Mouse (Mus musculus): ENCODE measurements around the gene Nhsl2. TPM values are rescaled to one million over a fixed set of nuclear protein-coding genes. Genes with fewer than 3 reads are reported as not detected.
"Not testable (repeated sequence)": the region's sequence is repeated elsewhere in the genome, so short reads cannot be mapped to it uniquely, and the experiment has no call there.

Nhsl2 gene
- polyA plus RNA-seq, 1 experiment from 2014 or later: 3.4 TPM

DNA sequence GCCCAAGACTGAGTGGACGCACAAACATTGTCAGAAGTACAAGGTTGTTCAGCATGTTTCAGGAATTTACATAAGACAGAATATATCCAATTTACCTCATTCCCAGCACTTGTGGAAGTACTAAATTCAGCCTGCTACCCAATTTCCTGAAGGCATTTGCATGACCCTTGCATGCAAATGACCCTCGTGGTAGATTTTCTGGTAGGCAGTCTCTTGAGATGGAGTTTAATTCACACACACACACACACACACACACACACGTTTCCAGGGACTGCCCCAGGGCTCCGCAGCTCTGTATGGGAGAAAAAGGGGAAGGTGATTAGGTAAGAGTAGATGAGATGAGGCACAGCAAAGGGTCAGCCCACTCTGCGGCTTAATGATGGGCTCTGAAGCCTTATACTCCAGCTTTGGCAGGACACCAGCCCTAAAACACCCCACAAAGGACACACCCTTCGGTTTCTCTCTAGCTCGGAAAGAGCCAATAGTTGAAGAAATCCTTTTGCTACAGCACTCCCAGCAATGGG lies 245.3 kb downstream of the Nhsl2 start:
- WGBS: 66% methylated on average over 7 of the region's 7 CpGs
- H3K4me1 ChIP-seq (ENCODE audit: insufficient read depth, low read depth, low read length): no peaks in the 10 kb centered on the region
- TF ChIP-seq CTCF (IDR thresholded peaks at IDR 0.05) (no peak), EP300 (IDR thresholded peaks at IDR 0.05) (no peak)
- H3K27ac ChIP-seq (ENCODE audit: low read length): no peak overlapping the region
- ATAC-seq: no peak
- H3K36me3 ChIP-seq (ENCODE audit: insufficient read depth, low read length): no peaks in the 10 kb centered on the region
- H3K9me3 ChIP-seq (ENCODE audit: low read length): no peaks in the 10 kb centered on the region
- no peak for DNase-seq (ENCODE audit: low spot score)
- H3K4me2 ChIP-seq (replicated peaks; ENCODE audit: low read depth, low read length): no peak overlapping the region
- no peak overlapping the region for H3K4me3 ChIP-seq (ENCODE audit: low read depth, low read length)
- H3K27me3 ChIP-seq (replicated peaks; ENCODE audit: insufficient read depth, low read length): no peaks in the 10 kb centered on the region
- no peak overlapping the region for H3K9ac ChIP-seq (replicated peaks; ENCODE audit: low read depth)

- Histone ChIP-seq H3K9ac (replicated peaks; ENCODE audit: low read depth) (no peak overlapping the region), H3K9me3 (ENCODE audit: low read length) (no peaks in the 10 kb centered on the region), H3K27ac (ENCODE audit: low read length) (no peak overlapping the region), H3K4me2 (replicated peaks; ENCODE audit: low read depth, low read length) (no peak overlapping the region), H3K36me3 (ENCODE audit: insufficient read depth, low read length) (no peaks in the 10 kb centered on the region), H3K27me3 (replicated peaks; ENCODE audit: insufficient read depth, low read length) (no peaks in the 10 kb centered on the region), H3K4me1 (ENCODE audit: insufficient read depth, low read depth, low read length) (no peaks in the 10 kb centered on the region), H3K4me3 (ENCODE audit: low read depth, low read length) (no peak overlapping the region)
- WGBS: 45% methylated on average over 7 of the region's 7 CpGs
- no peak for TF ChIP-seq EP300 (IDR thresholded peaks at IDR 0.05)
- no peak for TF ChIP-seq CTCF (IDR thresholded peaks at IDR 0.05)
- DNase-seq (ENCODE audit: low spot score): peak; percentile 17
- no peak; the same call in 1 of the 2 replicates for ATAC-seq
Measured at GRCm38 (mm10) chrX:102101886-102102285, 252.7 kb downstream of the Nhsl2 start.

GRCm38 (mm10) chrX:102103830-102104229 lies 254.6 kb downstream of the Nhsl2 start:
- not testable (repeated sequence) for H3K4me1 ChIP-seq (ENCODE audit: insufficient read depth, low read depth, low read length); H3K27ac ChIP-seq (ENCODE audit: low read length); H3K9me3 ChIP-seq (ENCODE audit: low read length); DNase-seq (ENCODE audit: low spot score); H3K9ac ChIP-seq (replicated peaks; ENCODE audit: low read depth); H3K4me2 ChIP-seq (replicated peaks; ENCODE audit: low read depth, low read length); H3K36me3 ChIP-seq (ENCODE audit: insufficient read depth, low read length); ATAC-seq; H3K4me3 ChIP-seq (ENCODE audit: low read depth, low read length); H3K27me3 ChIP-seq (replicated peaks; ENCODE audit: insufficient read depth, low read length)
- WGBS: 57% methylated on average over 2 of the region's 2 CpGs

DNA sequence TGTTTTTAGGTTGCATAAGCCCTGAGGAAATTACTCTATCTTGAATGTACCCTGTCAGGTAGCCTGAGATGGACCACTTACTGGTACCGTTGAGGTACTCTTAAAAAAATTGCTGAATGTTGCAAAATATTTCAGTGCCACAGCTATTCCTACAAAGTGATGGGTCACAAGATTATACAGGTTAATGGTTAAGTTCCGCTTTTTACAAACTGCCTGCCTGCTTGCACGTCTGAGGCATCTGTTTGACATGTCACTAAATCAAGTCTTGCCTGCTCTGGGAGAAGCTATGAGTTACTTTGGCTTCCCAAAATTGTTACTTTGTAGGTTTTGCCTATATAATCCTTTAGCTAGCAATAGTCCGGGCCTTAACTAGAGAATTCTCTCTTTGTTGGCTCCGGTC lies 260.2 kb downstream of the Nhsl2 start:
- H3K4me3 ChIP-seq (ENCODE audit: low read depth, low read length); H3K9me3 ChIP-seq (ENCODE audit: low read length); ATAC-seq; DNase-seq (ENCODE audit: low spot score); H3K4me2 ChIP-seq (replicated peaks; ENCODE audit: low read depth, low read length); H3K27ac ChIP-seq (ENCODE audit: low read length); H3K27me3 ChIP-seq (replicated peaks; ENCODE audit: insufficient read depth, low read length); H3K4me1 ChIP-seq (ENCODE audit: insufficient read depth, low read depth, low read length); H3K9ac ChIP-seq (replicated peaks; ENCODE audit: low read depth); H3K36me3 ChIP-seq (ENCODE audit: insufficient read depth, low read length): not testable (repeated sequence)
- WGBS: 69% methylated on average over 5 of the region's 5 CpGs

DNA sequence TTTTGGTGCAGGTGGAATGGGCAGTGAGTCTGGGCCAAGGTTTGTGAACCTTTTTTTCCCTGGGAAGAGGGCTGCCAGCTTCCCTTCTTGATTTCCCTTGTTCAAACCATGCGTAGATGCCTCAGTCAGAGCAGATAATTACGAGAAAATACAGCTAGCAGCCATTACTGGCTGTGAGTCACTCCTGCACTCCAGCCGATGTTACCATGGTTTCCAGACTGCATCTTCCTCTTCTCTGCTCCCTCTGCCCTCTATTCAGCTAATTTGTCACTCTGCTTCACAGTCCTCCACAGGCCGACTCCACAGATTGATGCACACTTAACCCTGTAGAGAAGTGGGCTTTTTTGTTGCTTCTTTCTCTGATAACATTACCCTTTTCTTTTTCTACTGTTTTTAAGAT lies 266.5 kb downstream of the Nhsl2 start:
- 41% methylated on average over 4 of the region's 4 CpGs for WGBS
- no peak for ATAC-seq

GRCm38 (mm10) chrX:102119042-102119864 lies 270.1 kb downstream of the Nhsl2 start, which contains the start of gene Pin4:
Pin4 (plus strand) TSS chrX:102119447.
- ATAC-seq (peak; percentile 100), DNase-seq (ENCODE audit: low spot score) (peak; percentile 97)
- Histone ChIP-seq H3K4me3 (ENCODE audit: low read depth, low read length) (peak within 1 kb of the TSS; percentile 56), H3K27ac (ENCODE audit: low read length) (0 out of 2 replicates have a peak within 1 kb of the TSS, but pooled peaks have one; percentile 43), H3K4me2 (replicated peaks; ENCODE audit: low read depth, low read length) (peak within 1 kb of the TSS; percentile 49), H3K9ac (replicated peaks; ENCODE audit: low read depth) (peak within 1 kb of the TSS; percentile 52), H3K9me3 (ENCODE audit: low read length) (no peaks in the 10 kb centered on the region), H3K36me3 (ENCODE audit: insufficient read depth, low read length) (no peaks in the 10 kb centered on the region), H3K4me1 (ENCODE audit: insufficient read depth, low read depth, low read length) (no peaks in the 10 kb centered on the region), H3K27me3 (replicated peaks; ENCODE audit: insufficient read depth, low read length) (no peaks in the 10 kb centered on the region)
- TF ChIP-seq CTCF (IDR thresholded peaks at IDR 0.05) (peak; percentile 51), EP300 (IDR thresholded peaks at IDR 0.05) (peak; percentile 11; the same call in 1 of the 2 replicates)
- 9% methylated on average over 30 of the region's 30 CpGs for WGBS

More for the DNA sequence above, 266.5 kb downstream of the Nhsl2 start:
- Histone ChIP-seq H3K4me2 (replicated peaks; ENCODE audit: low read depth, low read length) (no peak overlapping the region), H3K4me3 (ENCODE audit: low read depth, low read length) (no peak overlapping the region), H3K9ac (replicated peaks; ENCODE audit: low read depth) (no peak overlapping the region), H3K4me1 (ENCODE audit: insufficient read depth, low read depth, low read length) (no peaks in the 10 kb centered on the region), H3K9me3 (ENCODE audit: low read length) (no peaks in the 10 kb centered on the region), H3K27me3 (replicated peaks; ENCODE audit: insufficient read depth, low read length) (no peaks in the 10 kb centered on the region), H3K36me3 (ENCODE audit: insufficient read depth, low read length) (no peaks in the 10 kb centered on the region), H3K27ac (ENCODE audit: low read length) (no peak overlapping the region)
- DNase-seq (ENCODE audit: low spot score): no peak
- no peak for TF ChIP-seq CTCF (IDR thresholded peaks at IDR 0.05)
- TF ChIP-seq EP300 (IDR thresholded peaks at IDR 0.05): no peak

Measured in lung, postnatal 0 days (tissue).